Mouse (Mus musculus) olfactory bulb, adult 2 months (tissue): Measurements from ENCODE around the gene Pds5a.

ENCODE experiments used
- CTCF ChIP-seq: fragments of 200-500 bp; IDR thresholded peaks from 2 replicates; pipeline ENCODE4 v1.5.1; 2012; ENCODE audit warnings: low read depth, mild to moderate bottlenecking, low read length, moderate library complexity; ENCODE audit not compliant: insufficient read depth
- POLR2A ChIP-seq: fragments of 200-500 bp; IDR thresholded peaks from 2 replicates; pipeline ENCODE4 v1.6.1; 2012; ENCODE audit warnings: mild to moderate bottlenecking, low read depth, low read length, moderate library complexity; ENCODE audit not compliant: insufficient read depth

DNA sequence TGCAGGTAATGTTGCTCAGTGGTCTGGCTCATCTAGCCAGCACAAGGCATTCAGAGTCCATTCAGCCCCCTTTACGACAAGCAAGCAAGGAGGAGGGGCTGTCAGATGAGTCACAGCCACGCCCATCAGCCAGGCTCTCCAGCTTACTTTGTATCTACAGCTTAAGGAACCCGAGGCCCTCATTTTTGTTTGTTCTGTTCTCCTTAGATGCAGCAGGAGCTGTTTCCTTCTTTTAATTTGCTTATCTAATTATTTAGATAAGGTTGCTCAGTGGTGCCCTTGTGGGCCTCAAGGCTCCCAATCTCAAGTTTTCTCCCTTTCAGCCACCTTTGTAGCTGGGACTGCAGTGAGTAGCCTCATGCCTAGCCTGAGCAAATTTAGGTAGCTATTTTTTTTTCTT is 20.3 kb upstream of the Pds5a start:
- TF ChIP-seq POLR2A (no peak), CTCF (no peak)
